Mouse (Mus musculus): Measurements from ENCODE around the gene Scn5a. TPM values are rescaled to one million over a fixed set of nuclear protein-coding genes. Genes with fewer than 3 reads are reported as not detected.

Scn5a gene
- total and polyA plus RNA-seq, 3 experiments = 1.9 to 9.0 (median 4.3) TPM

DNA sequence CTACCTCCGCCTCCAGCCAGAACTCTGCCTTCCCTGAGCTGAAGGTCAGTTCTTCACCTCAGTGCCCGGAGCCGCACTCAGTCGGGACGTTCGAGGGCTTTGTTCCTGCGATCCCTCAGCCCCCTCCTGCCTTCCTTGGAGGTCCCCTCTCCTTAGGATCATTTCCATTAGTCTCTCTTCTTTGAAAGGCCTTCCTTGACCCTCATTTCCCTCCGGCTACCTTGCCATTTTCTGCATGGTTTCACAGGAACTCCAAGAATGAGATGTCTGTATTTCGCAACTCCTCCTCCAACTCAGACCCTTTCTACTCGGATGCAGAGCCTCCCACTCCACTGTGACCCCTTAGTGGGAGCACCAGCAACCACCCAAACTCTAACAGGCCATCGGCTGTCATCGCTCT lies 31.3 kb downstream of the Scn5a start:
- H3K27me3 ChIP-seq (replicated peaks) = no peaks in the 10 kb centered on the region
- in situ Hi-C loops (cut with MboI; ENCODE audit: low pct_ligation_motif_present, low pct_unique_long_range_greater_than_20kb, low sequenced_read_pairs) = loop anchor here (10.0 kb wide), 1 partner anchor 47 kb away; no protein-coding TSS in a partner anchor
- no peaks in the 10 kb centered on the region for H3K9me3 ChIP-seq (replicated peaks; ENCODE audit: low read length)
- H3K4me2 ChIP-seq (ENCODE audit: insufficient read depth, low read depth, poor library complexity, severe bottlenecking) = no peak overlapping the region
- no peak for DNase-seq (ENCODE audit: extremely low read depth)
- no peak for TF ChIP-seq ETS1 (conservative IDR thresholded peaks at IDR 0.05; ENCODE audit: low read depth, low read length)
- no peaks in the 10 kb centered on the region for H3K4me1 ChIP-seq (ENCODE audit: control insufficient read depth in 1 of 2, insufficient read depth in 2 of 2)
- dilution Hi-C loops (cut with MboI; ENCODE audit: extremely low pct_ligation_motif_present, extremely low pct_unique_long_range_greater_than_20kb, low sequenced_read_pairs) = no loop called here
- peaks cover 19 to 89% of the 10 kb centered on the region in 2 experiments for H3K36me3 ChIP-seq (replicated peaks in 1 of 2; ENCODE audit: control insufficient read depth in 1 of 2, insufficient read depth in 1 of 2, low read length in 1 of 2)
- no peak overlapping the region for H3K27ac ChIP-seq (ENCODE audit: insufficient read depth, low read depth)
- H3K79me2 ChIP-seq (replicated peaks; ENCODE audit: control insufficient read depth, extremely low read depth, insufficient read depth, poor library complexity, severe bottlenecking) = no peaks in the 10 kb centered on the region
- no peak overlapping the region for H3K9ac ChIP-seq (ENCODE audit: insufficient read depth, low read depth)
- H3K4me3 ChIP-seq (replicated peaks in 1 of 3; ENCODE audit: low read depth in 2 of 3, low read length in 2 of 3, poor library complexity in 1 of 3) = no peak overlapping the region

GRCm38 (mm10) chr9:119547128-119547527 lies 31.7 kb downstream of the Scn5a start:
- no peaks in the 10 kb centered on the region for H3K9me3 ChIP-seq (replicated peaks; ENCODE audit: low read length)
- dilution Hi-C loops (cut with MboI; ENCODE audit: extremely low pct_ligation_motif_present, extremely low pct_unique_long_range_greater_than_20kb, low sequenced_read_pairs) = no loop called here
- in situ Hi-C loops (cut with MboI; ENCODE audit: low pct_ligation_motif_present, low pct_unique_long_range_greater_than_20kb, low sequenced_read_pairs) = loop anchor here (10.0 kb wide), 1 partner anchor 48 kb away; no protein-coding TSS in a partner anchor

GRCm38 (mm10) chr9:119540726-119541125 lies 38.1 kb downstream of the Scn5a start:
- H3K9me3 ChIP-seq (replicated peaks; ENCODE audit: low read length) = no peaks in the 10 kb centered on the region
- DNase-seq (ENCODE audit: extremely low read depth) = no peak
- H3K36me3 ChIP-seq (replicated peaks in 1 of 2; ENCODE audit: control insufficient read depth in 1 of 2, insufficient read depth in 1 of 2, low read length in 1 of 2) = peaks cover 10 to 73% of the 10 kb centered on the region in 2 experiments
- in situ Hi-C loops (cut with MboI; ENCODE audit: low pct_ligation_motif_present, low pct_unique_long_range_greater_than_20kb, low sequenced_read_pairs) = loop anchor here (10.0 kb wide), 1 partner anchor 54 kb away; no protein-coding TSS in a partner anchor
- dilution Hi-C loops (cut with MboI; ENCODE audit: extremely low pct_ligation_motif_present, extremely low pct_unique_long_range_greater_than_20kb, low sequenced_read_pairs) = no loop called here
- no peak overlapping the region for H3K4me3 ChIP-seq (replicated peaks in 1 of 3; ENCODE audit: low read depth in 2 of 3, low read length in 2 of 3, poor library complexity in 1 of 3)
- H3K27me3 ChIP-seq (replicated peaks) = no peaks in the 10 kb centered on the region
- H3K4me1 ChIP-seq (ENCODE audit: control insufficient read depth in 1 of 2, insufficient read depth in 2 of 2) = no peaks in the 10 kb centered on the region
- H3K79me2 ChIP-seq (replicated peaks; ENCODE audit: control insufficient read depth, extremely low read depth, insufficient read depth, poor library complexity, severe bottlenecking) = no peaks in the 10 kb centered on the region
- H3K27ac ChIP-seq (ENCODE audit: insufficient read depth, low read depth) = no peak overlapping the region
- H3K9ac ChIP-seq (ENCODE audit: insufficient read depth, low read depth) = no peak overlapping the region
- TF ChIP-seq MEF2A (IDR thresholded peaks at IDR 0.05; ENCODE audit: borderline replicate concordance, low read depth, low read length) (no peak), TCF12 (IDR thresholded peaks at IDR 0.05; ENCODE audit: low read depth, low read length) (no peak), SMC3 (IDR thresholded peaks at IDR 0.05; ENCODE audit: low read depth, low read length) (no peak), MAFK (IDR thresholded peaks at IDR 0.05; ENCODE audit: insufficient replicate concordance, low read length) (no peak), MYC (IDR thresholded peaks at IDR 0.05; ENCODE audit: low read depth, low read length) (no peak), CHD1 (IDR thresholded peaks at IDR 0.05; ENCODE audit: low read depth, low read length) (no peak), JUND (conservative IDR thresholded peaks at IDR 0.05; ENCODE audit: low read depth, low read length) (no peak), ELF1 (IDR thresholded peaks at IDR 0.05; ENCODE audit: low read depth, low read length) (no peak), ETS1 (conservative IDR thresholded peaks at IDR 0.05; ENCODE audit: low read depth, low read length) (no peak), MAX (IDR thresholded peaks at IDR 0.05; ENCODE audit: low read length) (no peak), TBP (conservative IDR thresholded peaks at IDR 0.05; ENCODE audit: low read depth, low read length) (no peak), HCFC1 (IDR thresholded peaks at IDR 0.05; ENCODE audit: low read depth, low read length) (no peak)
- no peak overlapping the region for H3K4me2 ChIP-seq (ENCODE audit: insufficient read depth, low read depth, poor library complexity, severe bottlenecking)

More at GRCm38 (mm10) chr9:119547128-119547527, 31.7 kb downstream of the Scn5a start:
- Histone ChIP-seq H3K4me1 (ENCODE audit: control insufficient read depth in 1 of 2, insufficient read depth in 2 of 2) (no peaks in the 10 kb centered on the region), H3K4me2 (ENCODE audit: insufficient read depth, low read depth, poor library complexity, severe bottlenecking) (no peak overlapping the region), H3K79me2 (replicated peaks; ENCODE audit: control insufficient read depth, extremely low read depth, insufficient read depth, poor library complexity, severe bottlenecking) (no peaks in the 10 kb centered on the region), H3K27me3 (replicated peaks) (no peaks in the 10 kb centered on the region), H3K36me3 (replicated peaks in 1 of 2; ENCODE audit: control insufficient read depth in 1 of 2, insufficient read depth in 1 of 2, low read length in 1 of 2) (peaks cover 19 to 89% of the 10 kb centered on the region in 2 experiments), H3K4me3 (replicated peaks in 1 of 3; ENCODE audit: low read depth in 2 of 3, low read length in 2 of 3, poor library complexity in 1 of 3) (no peak overlapping the region), H3K27ac (ENCODE audit: insufficient read depth, low read depth) (no peak overlapping the region), H3K9ac (ENCODE audit: insufficient read depth, low read depth) (no peak overlapping the region)
- no peak for DNase-seq (ENCODE audit: extremely low read depth)
- TF ChIP-seq UBTF (IDR thresholded peaks at IDR 0.05; ENCODE audit: low read depth, low read length) (no peak), ELF1 (IDR thresholded peaks at IDR 0.05; ENCODE audit: low read depth, low read length) (no peak), USF1 (IDR thresholded peaks at IDR 0.05; ENCODE audit: low read depth, low read length) (no peak), GABPA (IDR thresholded peaks at IDR 0.05; ENCODE audit: insufficient replicate concordance, low read depth, low read length) (no peak)

Measured in CH12.LX (cell line).